Mouse (Mus musculus): ENCODE data around the gene Robo4. TPM values are rescaled to one million over a fixed set of nuclear protein-coding genes. Genes with fewer than 3 reads are reported as not detected.

Gene Robo4
- polyA plus RNA-seq, 2 experiments: 13.2 to 13.8 TPM

GRCm38 (mm10) chr9:37460043-37460960 is 58.6 kb downstream of the Robo4 start:
- H3K4me2 ChIP-seq (replicated peaks; ENCODE audit: low read depth, low read length, severe bottlenecking): peak overlapping the region; percentile 87
- peaks cover 19% of the 10 kb centered on the region; the same call in 1 of the 2 replicates for H3K4me1 ChIP-seq (ENCODE audit: control insufficient read depth, insufficient read depth, low read length)
- no peaks in the 10 kb centered on the region for H3K36me3 ChIP-seq (ENCODE audit: control insufficient read depth, insufficient read depth, low read length)
- H3K9ac ChIP-seq (ENCODE audit: low read depth, low read length, severe bottlenecking): peak overlapping the region; percentile 36
- H3K27ac ChIP-seq (replicated peaks; ENCODE audit: low read depth, low read length): no peak overlapping the region
- ATAC-seq (ENCODE audit: low FRiP score, low read depth) (no peak), DNase-seq (ENCODE audit: low spot score) (peak; percentile 6)
- H3K27me3 ChIP-seq (ENCODE audit: control insufficient read depth, insufficient read depth, low read length): peaks cover 73% of the 10 kb centered on the region
- H3K9me3 ChIP-seq (ENCODE audit: control insufficient read depth, low read length): no peaks in the 10 kb centered on the region
- H3K4me3 ChIP-seq (replicated peaks; ENCODE audit: low read length): peak overlapping the region; percentile 48
- 3% methylated on average over 65 of the region's 81 CpGs for WGBS
- TF ChIP-seq POLR2A (IDR thresholded peaks at IDR 0.05; ENCODE audit: borderline replicate concordance, extremely low read depth, insufficient read depth, insufficient read length): no peak

GRCm38 (mm10) chr9:37460961-37461340 is 59.3 kb downstream of the Robo4 start:
- 0 out of 2 replicates have a peak overlapping the region, but pooled peaks have one; percentile 36 for H3K9ac ChIP-seq (ENCODE audit: low read depth, low read length, severe bottlenecking)
- ATAC-seq (ENCODE audit: low FRiP score, low read depth): no peak
- 4% methylated on average over 5 of the region's 5 CpGs for WGBS

GRCm38 (mm10) chr9:37461571-37461970 is 59.9 kb downstream of the Robo4 start:
- H3K9me3 ChIP-seq (ENCODE audit: control insufficient read depth, low read length): no peaks in the 10 kb centered on the region
- no peak for TF ChIP-seq POLR2A (IDR thresholded peaks at IDR 0.05; ENCODE audit: borderline replicate concordance, extremely low read depth, insufficient read depth, insufficient read length)
- peaks cover 60% of the 10 kb centered on the region for H3K27me3 ChIP-seq (ENCODE audit: control insufficient read depth, insufficient read depth, low read length)
- no peak for ATAC-seq (ENCODE audit: low FRiP score, low read depth)
- no peaks in the 10 kb centered on the region for H3K36me3 ChIP-seq (ENCODE audit: control insufficient read depth, insufficient read depth, low read length)
- DNase-seq (ENCODE audit: low spot score): no peak
- 10% methylated on average over 3 of the region's 3 CpGs for WGBS
- H3K4me1 ChIP-seq (ENCODE audit: control insufficient read depth, insufficient read depth, low read length): peaks cover 15% of the 10 kb centered on the region; the same call in 1 of the 2 replicates
- H3K4me2 ChIP-seq (replicated peaks; ENCODE audit: low read depth, low read length, severe bottlenecking): no peak overlapping the region
- no peak overlapping the region for H3K4me3 ChIP-seq (replicated peaks; ENCODE audit: low read length)
- no peak overlapping the region for H3K27ac ChIP-seq (replicated peaks; ENCODE audit: low read depth, low read length)
- no peak overlapping the region for H3K9ac ChIP-seq (ENCODE audit: low read depth, low read length, severe bottlenecking)

More at GRCm38 (mm10) chr9:37460961-37461340, 59.3 kb downstream of the Robo4 start:
- H3K27me3 ChIP-seq (ENCODE audit: control insufficient read depth, insufficient read depth, low read length): peaks cover 67% of the 10 kb centered on the region
- no peak for TF ChIP-seq POLR2A (IDR thresholded peaks at IDR 0.05; ENCODE audit: borderline replicate concordance, extremely low read depth, insufficient read depth, insufficient read length)
- peak overlapping the region; percentile 87 for H3K4me2 ChIP-seq (replicated peaks; ENCODE audit: low read depth, low read length, severe bottlenecking)
- DNase-seq (ENCODE audit: low spot score): no peak
- no peak overlapping the region for H3K27ac ChIP-seq (replicated peaks; ENCODE audit: low read depth, low read length)
- H3K4me3 ChIP-seq (replicated peaks; ENCODE audit: low read length): peak overlapping the region; percentile 48
- H3K4me1 ChIP-seq (ENCODE audit: control insufficient read depth, insufficient read depth, low read length): peaks cover 19% of the 10 kb centered on the region; the same call in 1 of the 2 replicates
- no peaks in the 10 kb centered on the region for H3K36me3 ChIP-seq (ENCODE audit: control insufficient read depth, insufficient read depth, low read length)
- H3K9me3 ChIP-seq (ENCODE audit: control insufficient read depth, low read length): no peaks in the 10 kb centered on the region

GRCm38 (mm10) chr9:37462764-37463163 is 61.1 kb downstream of the Robo4 start:
- H3K36me3 ChIP-seq (ENCODE audit: control insufficient read depth, insufficient read depth, low read length): no peaks in the 10 kb centered on the region
- H3K4me1 ChIP-seq (ENCODE audit: control insufficient read depth, insufficient read depth, low read length): peaks cover 15% of the 10 kb centered on the region; the same call in 1 of the 2 replicates
- no peak for ATAC-seq (ENCODE audit: low FRiP score, low read depth)
- no peak overlapping the region for H3K27ac ChIP-seq (replicated peaks; ENCODE audit: low read depth, low read length)
- H3K9ac ChIP-seq (ENCODE audit: low read depth, low read length, severe bottlenecking): no peak overlapping the region
- WGBS: 13% methylated on average over 7 of the region's 7 CpGs
- H3K4me3 ChIP-seq (replicated peaks; ENCODE audit: low read length): no peak overlapping the region
- TF ChIP-seq POLR2A (IDR thresholded peaks at IDR 0.05; ENCODE audit: borderline replicate concordance, extremely low read depth, insufficient read depth, insufficient read length): no peak
- DNase-seq (ENCODE audit: low spot score): peak; percentile 82
- H3K9me3 ChIP-seq (ENCODE audit: control insufficient read depth, low read length): no peaks in the 10 kb centered on the region
- H3K27me3 ChIP-seq (ENCODE audit: control insufficient read depth, insufficient read depth, low read length): peaks cover 48% of the 10 kb centered on the region
- no peak overlapping the region for H3K4me2 ChIP-seq (replicated peaks; ENCODE audit: low read depth, low read length, severe bottlenecking)

Other genes starting within 250 kb of the Robo4 start
- gene Tmem218, start 193.7 kb upstream of the Robo4 start, polyA plus RNA-seq (2012; rRNA removed): 4.8 and 5.7 TPM in 2 replicates
- 13.5 and 14.0 TPM in 2 replicates for gene Tmem218, start 193.7 kb upstream of the Robo4 start, polyA plus RNA-seq (2014; fragmentation: Nextera tagmentation; extraction: Ambion mirVana)
- gene Slc37a2, start 146.2 kb upstream of the Robo4 start, polyA plus RNA-seq (2012; rRNA removed): 3.2 and 3.9 TPM in 2 replicates
- 3.2 and 3.6 TPM in 2 replicates for gene Slc37a2, start 146.2 kb upstream of the Robo4 start, polyA plus RNA-seq (2014; fragmentation: Nextera tagmentation; extraction: Ambion mirVana)
- gene Ccdc15, start 53.5 kb upstream of the Robo4 start, polyA plus RNA-seq (2012; rRNA removed): 3.3 and 4.6 TPM in 2 replicates
- 6.0 and 6.4 TPM in 2 replicates for gene Ccdc15, start 53.5 kb upstream of the Robo4 start, polyA plus RNA-seq (2014; fragmentation: Nextera tagmentation; extraction: Ambion mirVana)
- 0.05 and 0.11 TPM in 2 replicates for gene Hepacam, start 34.5 kb upstream of the Robo4 start, polyA plus RNA-seq (2012; rRNA removed)
- gene Hepacam, start 34.5 kb upstream of the Robo4 start, polyA plus RNA-seq (2014; fragmentation: Nextera tagmentation; extraction: Ambion mirVana): 0.10 TPM in 1 of 2 replicates, not detected in the other
- 0.39 and 0.87 TPM in 2 replicates for gene Robo3, start 31.3 kb downstream of the Robo4 start, polyA plus RNA-seq (2012; rRNA removed)
- 0.07 and 0.21 TPM in 2 replicates for gene Robo3, start 31.3 kb downstream of the Robo4 start, polyA plus RNA-seq (2014; fragmentation: Nextera tagmentation; extraction: Ambion mirVana)
- 64.4 and 74.2 TPM in 2 replicates for gene Msantd2, start 87.4 kb downstream of the Robo4 start, polyA plus RNA-seq (2012; rRNA removed)
- gene Msantd2, start 87.4 kb downstream of the Robo4 start, polyA plus RNA-seq (2014; fragmentation: Nextera tagmentation; extraction: Ambion mirVana): 26.7 and 31.7 TPM in 2 replicates
- gene Esam, start 126.2 kb downstream of the Robo4 start, polyA plus RNA-seq (2012; rRNA removed): 34.7 and 35.4 TPM in 2 replicates
- gene Esam, start 126.2 kb downstream of the Robo4 start, polyA plus RNA-seq (2014; fragmentation: Nextera tagmentation; extraction: Ambion mirVana): 44.1 and 48.3 TPM in 2 replicates
- gene Vsig2, start 137.4 kb downstream of the Robo4 start, polyA plus RNA-seq (2012; rRNA removed): 4.8 and 5.2 TPM in 2 replicates
- 0.59 and 1.4 TPM in 2 replicates for gene Vsig2, start 137.4 kb downstream of the Robo4 start, polyA plus RNA-seq (2014; fragmentation: Nextera tagmentation; extraction: Ambion mirVana)
- 17.7 and 26.1 TPM in 2 replicates for gene Nrgn, start 151.0 kb downstream of the Robo4 start, polyA plus RNA-seq (2012; rRNA removed)
- 12.3 and 17.2 TPM in 2 replicates for gene Nrgn, start 151.0 kb downstream of the Robo4 start, polyA plus RNA-seq (2014; fragmentation: Nextera tagmentation; extraction: Ambion mirVana)
- gene Siae, start 153.8 kb downstream of the Robo4 start, polyA plus RNA-seq (2012; rRNA removed): 7.8 and 8.1 TPM in 2 replicates
- 9.4 and 12.0 TPM in 2 replicates for gene Siae, start 153.8 kb downstream of the Robo4 start, polyA plus RNA-seq (2014; fragmentation: Nextera tagmentation; extraction: Ambion mirVana)
- gene Spa17, start 211.8 kb downstream of the Robo4 start, polyA plus RNA-seq (2012; rRNA removed): 1.8 and 2.5 TPM in 2 replicates
- 3.1 and 4.1 TPM in 2 replicates for gene Spa17, start 211.8 kb downstream of the Robo4 start, polyA plus RNA-seq (2014; fragmentation: Nextera tagmentation; extraction: Ambion mirVana)